Mouse (Mus musculus) mammary gland, adult 2 months (tissue): ENCODE results near the gene Sgsm2. TPM values are rescaled to one million over a fixed set of nuclear protein-coding genes. Genes with fewer than 3 reads are reported as not detected.

Experiments
- polyA plus RNA-seq: library from polyadenylated mRNA; depleted of rRNA; stranded (reverse); fragments of >200 nt; gene quantifications from 2 replicates; pipeline ENCODE4 v1.2.3, GENCODE M21; 2012; ENCODE audit warnings: low replicate concordance; rRNA removed

The Sgsm2 gene
- 23.1 and 23.9 TPM in 2 replicates for polyA plus RNA-seq

GRCm38 (mm10) chr11:74896901-74897677 is at the start of gene Sgsm2:
Gene Sgsm2, minus strand, starts transcription at chr11:74897060.

GRCm38 (mm10) chr11:74925577-74926387 is 28.9 kb upstream of the Sgsm2 start, which contains the start of the genes Smg6 and Srr:
Gene Smg6, plus strand, starts transcription at chr11:74925823.
Gene Srr, minus strand, starts transcription at chr11:74925948.

GRCm38 (mm10) chr11:74897678-74898516 is 1.0 kb upstream of the Sgsm2 start, which contains the start of gene Tsr1:
Gene Tsr1, plus strand, starts transcription at chr11:74898071.

GRCm38 (mm10) chr11:74830256-74831161 is 66.4 kb downstream of the Sgsm2 start, which contains the start of gene Mnt:
Gene Mnt, plus strand, starts transcription at chr11:74830920.

Other genes with a start within 250 kb of the Sgsm2 start
- gene Cluh, start 247.6 kb downstream of the Sgsm2 start, polyA plus RNA-seq, result 86.0 and 104 TPM in 2 replicates
- gene Pafah1b1, start 172.4 kb downstream of the Sgsm2 start, polyA plus RNA-seq, result 10.8 and 29.6 TPM in 2 replicates
- gene Mettl16, start 126.2 kb downstream of the Sgsm2 start, polyA plus RNA-seq, result 3.2 and 3.4 TPM in 2 replicates
- 16.2 and 36.7 TPM in 2 replicates for gene Mnt, start 66.1 kb downstream of the Sgsm2 start, polyA plus RNA-seq
- gene Tsr1, start 1.0 kb upstream of the Sgsm2 start, polyA plus RNA-seq, result 7.3 and 18.4 TPM in 2 replicates
- gene Smg6, start 28.8 kb upstream of the Sgsm2 start, polyA plus RNA-seq, result 38.3 and 44.7 TPM in 2 replicates
- 5.0 and 20.3 TPM in 2 replicates for gene Srr, start 28.9 kb upstream of the Sgsm2 start, polyA plus RNA-seq